ENCODE assay signal across 7 mouse cellular contexts in genomic region chr11:54902333-54903323, GRCm38 (mm10). TPM values are rescaled to one million over a fixed set of nuclear protein-coding genes. Genes with fewer than 3 reads are reported as not detected.
DNase-seq lines count a peak whose midpoint lies in the region; ATAC-seq and TF ChIP-seq lines count a peak whose summit lies in the region.

Gpx3 (plus strand) TSS chr11:54902453.

- H3K27me3 ChIP-seq in hindbrain, embryonic 13.5 days = no peaks in the 10 kb centered on the region

- intact Hi-C loops in gastrocnemius, adult 2 months (cut with DNase I) = no loop called here
- intact Hi-C loops in left cerebral cortex, postnatal 10 days (cut with DNase I) = no loop called here

- H3K4me1 ChIP-seq in hindbrain, embryonic 13.5 days (replicated peaks) = peaks cover 18% of the 10 kb centered on the region

- no peaks in the 10 kb centered on the region for H3K79me2 ChIP-seq in macrophage (ENCODE audit: inconsistent target)

- H3K36me3 ChIP-seq in hindbrain, embryonic 13.5 days = no peaks in the 10 kb centered on the region
- no peaks in the 10 kb centered on the region for H3K36me3 ChIP-seq in macrophage (ENCODE audit: inconsistent target)

- no peaks in the 10 kb centered on the region for H3K9me3 ChIP-seq in hindbrain, embryonic 13.5 days

- peak within 1 kb of the TSS; percentile 69 for H3K9ac ChIP-seq in hindbrain, embryonic 13.5 days

- H3K4me2 ChIP-seq in hindbrain, embryonic 13.5 days = peak within 1 kb of the TSS; percentile 80

- peak within 1 kb of the TSS; percentile 78 for H3K4me3 ChIP-seq in gastrocnemius, adult 2 months
- peak within 1 kb of the TSS; percentile 55 for H3K4me3 ChIP-seq in hindbrain, embryonic 13.5 days
- peak within 1 kb of the TSS; percentile 39 for H3K4me3 ChIP-seq in macrophage (ENCODE audit: inconsistent target)

- peak within 1 kb of the TSS; percentile 84 for H3K27ac ChIP-seq in gastrocnemius, adult 2 months
- H3K27ac ChIP-seq in hindbrain, embryonic 13.5 days = no peak within 1 kb of the TSS
- no peak within 1 kb of the TSS for H3K27ac ChIP-seq in macrophage

- no peak for TF ChIP-seq CTCF in gastrocnemius, adult 2 months (IDR thresholded peaks at IDR 0.05)

- WGBS in hindbrain, embryonic 13.5 days = 14% methylated on average over 45 of the region's 45 CpGs
- 31% methylated on average over 44 of the region's 45 CpGs for WGBS in macrophage (ENCODE audit: missing documents)

- peak; percentile 86 for DNase-seq in adrenal gland, postnatal 14 days
- DNase-seq in cerebellum, postnatal 25 days = peak; percentile 79 to 85
- DNase-seq in gastrocnemius, adult 2 months = peak; percentile 89
- peak; percentile 50 to 66 for DNase-seq in left cerebral cortex, postnatal 10 days (ENCODE audit: extremely low spot score in 1 of 2, low spot score in 2 of 2)
- peak; percentile 36 to 49 for DNase-seq in right cerebral cortex, postnatal 36 days (ENCODE audit: low spot score in 2 of 2)

- peak; percentile 91 for ATAC-seq in hindbrain, embryonic 13.5 days (ENCODE audit: low FRiP score)

RNA-seq across cellular contexts. Expression of gene Gpx3, which starts in this region (rescaled TPM):
- 308 and 532 TPM in 2 replicates for total RNA-seq in adrenal gland, postnatal 14 days (2021)
- total RNA-seq in gastrocnemius, adult 2 months (2021) = 100 to 1,000 TPM in 1 of 2 experiments, 10 to 100 TPM in 1; 46.5 to 139 TPM
- 50.2 and 54.0 TPM in 2 replicates for polyA plus RNA-seq in hindbrain, embryonic 13.5 days (2015; fragmentation: Nextera tagmentation; extraction: Ambion mirVana)
- total RNA-seq in left cerebral cortex, postnatal 10 days (2021) = 10 to 100 TPM in 1 of 2 experiments, 1 to 10 TPM in 1; 9.7 to 10.2 TPM
- total RNA-seq in macrophage (2018; cell fraction: chromatin; rRNA removed) = 1 to 10 TPM in 17 of 26 experiments, under 1 TPM in 3, not detected in 6; 0.59 to 10.0 (median 2.2) TPM
- total RNA-seq in macrophage (2018; cell fraction: cytosol; rRNA removed) = 100 to 1,000 TPM in 16 of 26 experiments, 10 to 100 TPM in 10; 81.5 to 363 (median 177) TPM
- 100 to 1,000 TPM in 1 of 26 experiments, 10 to 100 TPM in 25; 22.4 to 113 (median 50.5) TPM for total RNA-seq in macrophage (2018; cell fraction: nucleus; rRNA removed)
- 191 to 766 TPM (median 446 TPM) in 3 replicates for polyA plus RNA-seq in macrophage (2018)

Comparison
In these comparisons a context has a peak if more than half of its experiments do, and no peak if none do; other contexts are left out.
1. RNA of gene Gpx3 (total RNA-seq): 308 to 532 TPM in adrenal gland, postnatal 14 days and 46.5 to 139 TPM in gastrocnemius, adult 2 months; 9.7 to 10.2 TPM in left cerebral cortex, postnatal 10 days; every median in the first group is over 4 times any median in the second.
2. Peak in every context shown above with its lines, with median percentiles within 50 percentile points of each other: DNase-seq and H3K4me3 ChIP-seq.